Mouse (Mus musculus): ENCODE results near the gene Atg101.

Atg101 gene

GRCm38 (mm10) chr15:101331090-101331489 lies 47.0 kb downstream of the Atg101 start:
- ATAC-seq (ENCODE audit: insufficient number of reproducible peaks, low FRiP score, low TSS enrichment) = no peak

- ATAC-seq (ENCODE audit: insufficient number of reproducible peaks, low FRiP score, low TSS enrichment) = no peak
These were observed 48.3 kb downstream of the Atg101 start for GRCm38 (mm10) chr15:101332370-101332769.

GRCm38 (mm10) chr15:101333165-101333564 lies 49.1 kb downstream of the Atg101 start:
- no peak for ATAC-seq (ENCODE audit: insufficient number of reproducible peaks, low FRiP score, low TSS enrichment)

- ATAC-seq (ENCODE audit: insufficient number of reproducible peaks, low FRiP score, low TSS enrichment) = no peak
These were observed 49.6 kb downstream of the Atg101 start for GRCm38 (mm10) chr15:101333648-101334047.

GRCm38 (mm10) chr15:101336474-101337174 lies 52.6 kb downstream of the Atg101 start:
- no peak for ATAC-seq (ENCODE audit: insufficient number of reproducible peaks, low FRiP score, low TSS enrichment)

GRCm38 (mm10) chr15:101338359-101338758 lies 54.3 kb downstream of the Atg101 start:
- no peak for ATAC-seq (ENCODE audit: insufficient number of reproducible peaks, low FRiP score, low TSS enrichment)

GRCm38 (mm10) chr15:101339537-101339936 lies 55.5 kb downstream of the Atg101 start:
- peak; percentile 69; the same call in 1 of the 2 replicates for ATAC-seq (ENCODE audit: insufficient number of reproducible peaks, low FRiP score, low TSS enrichment)
